Mouse (Mus musculus) spleen, adult 2 months (tissue): ENCODE results near the gene St6gal1.
A peak's percentile ranks its signal among the peaks of the same experiment; 100 is the strongest.

Source experiments
- CTCF ChIP-seq: fragments of 200-500 bp; IDR thresholded peaks from 2 replicates; pipeline ENCODE4 v1.5.1; 2011; ENCODE audit warnings: mild to moderate bottlenecking, inconsistent platforms; ENCODE audit not compliant: insufficient read depth, insufficient read length, insufficient replicate concordance; ENCODE audit errors: extremely low read depth
- POLR2A ChIP-seq: fragments of 200-500 bp; IDR thresholded peaks from 2 replicates; pipeline ENCODE4 v1.6.1; 2011; ENCODE audit warnings: low read depth, low read length, inconsistent platforms

DNA sequence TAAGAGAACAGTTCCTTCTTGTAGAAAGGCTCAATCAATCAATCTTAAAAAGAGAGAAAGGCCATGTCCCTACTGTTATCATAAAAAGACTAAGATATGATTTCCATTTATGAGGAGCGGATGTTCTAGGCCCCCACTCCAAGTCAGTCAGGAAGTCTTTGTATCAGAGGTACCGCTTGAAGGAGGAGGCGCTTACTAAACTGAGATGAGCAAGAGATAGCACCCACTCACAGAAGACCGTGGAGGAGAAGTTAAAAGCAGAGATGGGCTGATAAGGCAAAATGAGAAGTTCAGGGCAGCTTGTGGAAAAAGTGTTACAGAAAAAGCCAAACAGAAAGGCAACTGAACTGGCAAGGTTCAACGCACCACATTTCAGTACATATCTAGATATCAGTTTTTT lies 49.7 kb upstream of the St6gal1 start:
- TF ChIP-seq CTCF: no peak
- peak; percentile 11; the same call in 1 of the 2 replicates for TF ChIP-seq POLR2A
